Mouse (Mus musculus): ENCODE results near the gene Iqcf3. TPM values are rescaled to one million over a fixed set of nuclear protein-coding genes. Genes with fewer than 3 reads are reported as not detected.

Gene Iqcf3
- polyA plus RNA-seq, 1 experiment, result 612 TPM

DNA sequence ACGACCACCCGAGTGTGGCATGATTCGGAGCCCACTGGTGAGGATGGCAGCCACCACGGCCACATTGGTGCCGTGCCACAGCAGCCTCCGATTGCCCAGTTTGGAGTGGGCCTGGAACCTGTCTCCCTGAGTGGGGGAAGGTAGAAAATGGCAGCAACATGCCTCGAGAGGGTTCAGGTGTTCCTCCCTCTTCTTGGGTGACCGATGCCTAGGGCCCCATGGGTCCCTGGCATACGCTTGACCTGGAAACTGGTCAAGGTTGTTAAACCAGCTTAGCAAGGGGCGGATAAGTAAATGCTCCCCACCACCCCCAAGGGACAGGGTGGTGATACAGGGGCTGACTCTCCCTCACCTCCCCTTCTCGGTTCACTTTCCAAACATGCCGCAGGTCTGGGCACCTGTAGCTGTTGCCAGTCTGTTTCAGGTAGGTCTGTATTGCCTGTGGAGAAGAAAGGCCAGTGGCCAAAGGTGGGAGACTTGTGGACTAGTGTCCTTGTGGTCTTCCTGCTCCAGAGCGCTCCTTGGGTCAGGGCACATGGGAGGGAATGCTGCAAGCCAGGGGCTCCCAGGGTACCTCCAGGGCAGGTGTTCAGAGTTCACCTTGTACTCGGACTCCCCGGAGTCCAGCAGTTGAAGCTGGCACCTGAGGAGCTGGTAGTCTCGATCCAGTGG is 88.2 kb downstream of the Iqcf3 start:
- no peaks in the 10 kb centered on the region for H3K36me3 ChIP-seq (ENCODE audit: control insufficient read depth, insufficient read depth, low read length)
- H3K4me1 ChIP-seq (ENCODE audit: control insufficient read depth, insufficient read depth, low read length), result peaks cover 17% of the 10 kb centered on the region
- no peaks in the 10 kb centered on the region for H3K27me3 ChIP-seq (ENCODE audit: control insufficient read depth, insufficient read depth, low read length)
- H3K27ac ChIP-seq (ENCODE audit: control insufficient read depth, insufficient read depth, low read depth, low read length), result no peak overlapping the region
- no peak for TF ChIP-seq POLR2A (IDR thresholded peaks at IDR 0.05; ENCODE audit: control insufficient read depth, low read depth, low read length)
- no peak for TF ChIP-seq CTCF (IDR thresholded peaks at IDR 0.05; ENCODE audit: control insufficient read depth, insufficient read depth, insufficient replicate concordance, low read depth, low read length)
- no peak overlapping the region for H3K4me3 ChIP-seq (ENCODE audit: control insufficient read depth, low read depth, low read length)

DNA sequence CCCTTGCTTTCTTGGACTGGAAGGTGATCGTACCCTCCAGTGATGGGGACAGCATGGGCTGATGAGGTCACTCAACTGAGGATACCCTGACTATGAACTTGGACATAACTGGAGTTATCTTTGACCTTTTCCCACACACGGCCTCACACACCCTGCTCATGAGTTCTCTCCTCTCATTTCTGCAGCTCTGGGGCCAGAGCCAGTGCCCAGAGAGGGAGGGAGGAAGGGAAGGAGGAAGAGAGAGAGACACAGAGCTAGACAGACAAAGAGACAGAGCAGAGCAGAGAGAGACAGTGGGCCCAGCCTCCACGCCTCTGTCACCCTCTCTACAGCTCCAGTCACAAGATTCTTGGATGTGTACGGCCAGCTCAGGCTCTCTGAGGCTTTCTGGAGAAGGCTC is 89.1 kb downstream of the Iqcf3 start:
- Histone ChIP-seq H3K4me3 (ENCODE audit: control insufficient read depth, low read depth, low read length) (no peak overlapping the region), H3K27ac (ENCODE audit: control insufficient read depth, insufficient read depth, low read depth, low read length) (no peak overlapping the region), H3K27me3 (ENCODE audit: control insufficient read depth, insufficient read depth, low read length) (no peaks in the 10 kb centered on the region), H3K36me3 (ENCODE audit: control insufficient read depth, insufficient read depth, low read length) (no peaks in the 10 kb centered on the region), H3K4me1 (ENCODE audit: control insufficient read depth, insufficient read depth, low read length) (peaks cover 14% of the 10 kb centered on the region)
- TF ChIP-seq POLR2A (IDR thresholded peaks at IDR 0.05; ENCODE audit: control insufficient read depth, low read depth, low read length), result no peak
- TF ChIP-seq CTCF (IDR thresholded peaks at IDR 0.05; ENCODE audit: control insufficient read depth, insufficient read depth, insufficient replicate concordance, low read depth, low read length), result no peak

- H3K4me1 ChIP-seq (ENCODE audit: control insufficient read depth, insufficient read depth, low read length), result peaks cover 14% of the 10 kb centered on the region
- H3K36me3 ChIP-seq (ENCODE audit: control insufficient read depth, insufficient read depth, low read length), result no peaks in the 10 kb centered on the region
- H3K27ac ChIP-seq (ENCODE audit: control insufficient read depth, insufficient read depth, low read depth, low read length), result no peak overlapping the region
- no peaks in the 10 kb centered on the region for H3K27me3 ChIP-seq (ENCODE audit: control insufficient read depth, insufficient read depth, low read length)
- no peak for TF ChIP-seq POLR2A (IDR thresholded peaks at IDR 0.05; ENCODE audit: control insufficient read depth, low read depth, low read length)
- TF ChIP-seq CTCF (IDR thresholded peaks at IDR 0.05; ENCODE audit: control insufficient read depth, insufficient read depth, insufficient replicate concordance, low read depth, low read length), result no peak
- H3K4me3 ChIP-seq (ENCODE audit: control insufficient read depth, low read depth, low read length), result no peak overlapping the region
Observed at GRCm38 (mm10) chr9:106471892-106472291, 89.5 kb downstream of the Iqcf3 start.

GRCm38 (mm10) chr9:106470991-106471750 is 90.3 kb downstream of the Iqcf3 start:
- no peaks in the 10 kb centered on the region for H3K36me3 ChIP-seq (ENCODE audit: control insufficient read depth, insufficient read depth, low read length)
- no peak overlapping the region for H3K27ac ChIP-seq (ENCODE audit: control insufficient read depth, insufficient read depth, low read depth, low read length)
- peaks cover 9% of the 10 kb centered on the region for H3K4me1 ChIP-seq (ENCODE audit: control insufficient read depth, insufficient read depth, low read length)
- TF ChIP-seq CTCF (IDR thresholded peaks at IDR 0.05; ENCODE audit: control insufficient read depth, insufficient read depth, insufficient replicate concordance, low read depth, low read length) (no peak), POLR2A (IDR thresholded peaks at IDR 0.05; ENCODE audit: control insufficient read depth, low read depth, low read length) (no peak)
- H3K4me3 ChIP-seq (ENCODE audit: control insufficient read depth, low read depth, low read length), result no peak overlapping the region
- H3K27me3 ChIP-seq (ENCODE audit: control insufficient read depth, insufficient read depth, low read length), result no peaks in the 10 kb centered on the region

DNA sequence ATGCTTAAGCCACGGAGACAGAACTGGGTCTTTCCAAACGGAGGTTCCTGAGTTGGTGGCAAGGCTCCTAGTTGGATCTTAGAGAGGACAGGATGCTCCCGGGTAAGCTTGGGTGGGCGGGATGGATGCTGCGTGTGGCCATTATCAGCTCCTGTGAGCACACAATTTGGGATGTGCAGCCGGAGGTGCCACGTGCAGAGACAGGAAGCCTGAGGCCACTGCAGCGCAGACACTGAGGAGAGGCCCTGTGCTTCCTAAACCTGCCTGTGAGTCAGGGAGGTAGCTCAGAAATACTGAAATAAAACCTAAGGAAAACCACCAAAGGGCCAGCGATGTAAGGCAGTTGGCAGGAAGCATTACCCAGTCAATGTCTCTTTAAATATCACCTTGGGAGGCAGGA is 91.7 kb downstream of the Iqcf3 start:
- Histone ChIP-seq H3K27me3 (ENCODE audit: control insufficient read depth, insufficient read depth, low read length) (no peaks in the 10 kb centered on the region), H3K4me1 (ENCODE audit: control insufficient read depth, insufficient read depth, low read length) (peaks cover 8% of the 10 kb centered on the region), H3K4me3 (ENCODE audit: control insufficient read depth, low read depth, low read length) (no peak overlapping the region), H3K36me3 (ENCODE audit: control insufficient read depth, insufficient read depth, low read length) (no peaks in the 10 kb centered on the region), H3K27ac (ENCODE audit: control insufficient read depth, insufficient read depth, low read depth, low read length) (no peak overlapping the region)
- no peak for TF ChIP-seq CTCF (IDR thresholded peaks at IDR 0.05; ENCODE audit: control insufficient read depth, insufficient read depth, insufficient replicate concordance, low read depth, low read length)
- TF ChIP-seq POLR2A (IDR thresholded peaks at IDR 0.05; ENCODE audit: control insufficient read depth, low read depth, low read length), result no peak

DNA sequence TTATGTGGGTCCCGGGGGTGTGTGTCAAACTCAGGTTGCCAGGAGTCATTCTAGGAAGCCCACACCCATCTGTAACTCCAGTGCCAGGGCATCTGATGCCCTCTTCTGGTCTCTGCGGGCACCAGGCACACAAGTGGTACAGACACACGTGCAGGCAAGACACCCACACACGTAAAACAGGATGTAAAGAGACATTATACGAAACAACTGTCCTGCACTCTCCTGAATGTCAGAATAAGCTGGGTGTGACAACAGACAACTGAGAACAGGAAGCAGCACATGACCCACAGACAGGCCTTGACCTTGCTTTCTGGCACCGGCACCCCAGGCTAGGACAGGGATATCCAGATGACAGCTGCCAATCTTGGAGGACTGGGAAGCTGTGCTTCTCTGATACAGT is 92.1 kb downstream of the Iqcf3 start:
- no peaks in the 10 kb centered on the region for H3K27me3 ChIP-seq (ENCODE audit: control insufficient read depth, insufficient read depth, low read length)
- H3K27ac ChIP-seq (ENCODE audit: control insufficient read depth, insufficient read depth, low read depth, low read length), result no peak overlapping the region
- H3K4me3 ChIP-seq (ENCODE audit: control insufficient read depth, low read depth, low read length), result no peak overlapping the region
- TF ChIP-seq POLR2A (IDR thresholded peaks at IDR 0.05; ENCODE audit: control insufficient read depth, low read depth, low read length), result no peak
- TF ChIP-seq CTCF (IDR thresholded peaks at IDR 0.05; ENCODE audit: control insufficient read depth, insufficient read depth, insufficient replicate concordance, low read depth, low read length), result no peak
- H3K4me1 ChIP-seq (ENCODE audit: control insufficient read depth, insufficient read depth, low read length), result peaks cover 11% of the 10 kb centered on the region
- H3K36me3 ChIP-seq (ENCODE audit: control insufficient read depth, insufficient read depth, low read length), result no peaks in the 10 kb centered on the region

DNA sequence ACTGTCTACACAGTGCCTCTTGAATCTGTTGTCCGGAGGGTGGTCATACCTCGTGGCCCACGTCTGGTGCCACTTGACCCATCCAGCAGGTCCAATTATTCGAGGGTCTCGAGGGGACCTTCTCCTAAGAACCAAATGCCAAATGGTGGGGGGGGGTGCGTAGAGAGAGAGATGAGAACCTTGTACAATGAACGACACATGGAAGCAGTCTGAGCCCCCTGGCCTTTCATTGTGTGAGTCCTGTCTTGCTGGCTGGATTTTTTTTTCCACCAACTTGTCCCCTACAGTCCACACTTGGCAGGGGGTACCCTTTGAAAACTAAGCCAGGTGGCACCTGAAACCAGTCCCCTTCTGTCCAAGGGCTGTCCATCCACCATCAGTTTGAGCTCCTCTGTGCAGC is 93.7 kb downstream of the Iqcf3 start:
- no peak for TF ChIP-seq CTCF (IDR thresholded peaks at IDR 0.05; ENCODE audit: control insufficient read depth, insufficient read depth, insufficient replicate concordance, low read depth, low read length)
- TF ChIP-seq POLR2A (IDR thresholded peaks at IDR 0.05; ENCODE audit: control insufficient read depth, low read depth, low read length), result no peak
- H3K27ac ChIP-seq (ENCODE audit: control insufficient read depth, insufficient read depth, low read depth, low read length), result no peak overlapping the region
- no peaks in the 10 kb centered on the region for H3K27me3 ChIP-seq (ENCODE audit: control insufficient read depth, insufficient read depth, low read length)
- no peak overlapping the region for H3K4me3 ChIP-seq (ENCODE audit: control insufficient read depth, low read depth, low read length)
- H3K4me1 ChIP-seq (ENCODE audit: control insufficient read depth, insufficient read depth, low read length), result peaks cover 12% of the 10 kb centered on the region
- no peaks in the 10 kb centered on the region for H3K36me3 ChIP-seq (ENCODE audit: control insufficient read depth, insufficient read depth, low read length)
